Mouse (Mus musculus) liver, adult 2 months (tissue): Measurements from ENCODE around the gene Ift22.

Experiments
- CTCF ChIP-seq: fragments of 200-500 bp; IDR thresholded peaks from 2 replicates; pipeline ENCODE4 v1.5.1; 2011; ENCODE audit warnings: low read depth, low read length, control low read depth
- POLR2A ChIP-seq: fragments of 200-500 bp; IDR thresholded peaks from 2 replicates; pipeline ENCODE4 v1.6.1; 2011; ENCODE audit warnings: low read length, control low read depth; ENCODE audit not compliant: insufficient read depth; ENCODE audit errors: extremely low read depth

- no peak for TF ChIP-seq CTCF
- TF ChIP-seq POLR2A: no peak
Observed at GRCm38 (mm10) chr5:136945084-136945483, 37.1 kb downstream of the Ift22 start.
